Mouse (Mus musculus) G1E (cell line): ENCODE results near the gene Mef2d.

Source experiments
- CTCF ChIP-seq: IDR thresholded peaks from 2 replicates; pipeline ENCODE4 v1.5.1; 2012; ENCODE audit warnings: low read depth, low read length, inconsistent platforms, mixed read lengths
- GATA1 ChIP-seq: IDR thresholded peaks from 2 replicates; pipeline ENCODE4 v1.6.1; 2012; ENCODE audit warnings: borderline replicate concordance, low read length, inconsistent platforms, mixed read lengths
- GATA2 ChIP-seq: IDR thresholded peaks from 2 replicates; pipeline ENCODE4 v1.6.1; 2012; ENCODE audit warnings: low read depth, low read length, inconsistent platforms, borderline replicate concordance
- POLR2AphosphoS5 ChIP-seq: IDR thresholded peaks from 2 replicates; pipeline ENCODE4 v1.6.1; 2012; ENCODE audit warnings: low read depth, low read length, inconsistent platforms; ENCODE audit not compliant: insufficient replicate concordance
- TAL1 ChIP-seq: conservative IDR thresholded peaks from 2 replicates; pipeline ENCODE4 v1.6.1; 2012; ENCODE audit warnings: low read depth, low read length, inconsistent platforms, mixed read lengths

GRCm38 (mm10) chr3:88200972-88201330 is 58.8 kb downstream of the Mef2d start:
- TF ChIP-seq CTCF, result no peak
- no peak for TF ChIP-seq POLR2AphosphoS5
- no peak for TF ChIP-seq GATA1
- no peak for TF ChIP-seq GATA2
- TF ChIP-seq TAL1, result no peak
